Mouse (Mus musculus) intestine, embryonic 16.5 days (tissue): ENCODE measurements around the gene Arhgap25. TPM values are rescaled to one million over a fixed set of nuclear protein-coding genes. Genes with fewer than 3 reads are reported as not detected.

Experiments used
- ATAC-seq: fragments of 200-750 bp; cut with Nextera tagmentation; 2 replicates; pipeline ENCODE4 v1.8.0; 2017; ENCODE audit warnings: moderate TSS enrichment, moderate library complexity
- H3K27ac ChIP-seq: fragments of 300-500 bp; sonication (generic); 2 replicates; pipeline ENCODE4 v1.5.1; 2014; ENCODE audit warnings: mild to moderate bottlenecking, low read length
- H3K27me3 ChIP-seq: fragments of 300-500 bp; sonication (generic); replicated peaks from 2 replicates; pipeline ENCODE4 v1.6.1; 2014; ENCODE audit warnings: low read length, control low read depth, mixed read lengths; ENCODE audit not compliant: control insufficient read depth, insufficient read depth
- H3K36me3 ChIP-seq: fragments of 300-500 bp; sonication (generic); 2 replicates; pipeline ENCODE4 v1.6.1; 2014; ENCODE audit warnings: low read length, control low read depth; ENCODE audit not compliant: control insufficient read depth, insufficient read depth
- H3K4me1 ChIP-seq: fragments of 300-500 bp; sonication (generic); 2 replicates; pipeline ENCODE4 v1.6.1; 2014; ENCODE audit warnings: low read length, control low read depth, mixed read lengths; ENCODE audit not compliant: control insufficient read depth, insufficient read depth
- H3K4me2 ChIP-seq: fragments of 300-500 bp; sonication (generic); 2 replicates; pipeline ENCODE4 v1.6.1; 2014; ENCODE audit warnings: low read depth, low read length, control low read depth
- H3K4me3 ChIP-seq: fragments of 300-500 bp; sonication (generic); 2 replicates; pipeline ENCODE4 v1.5.1; 2014; ENCODE audit warnings: mild to moderate bottlenecking, low read length
- H3K9ac ChIP-seq: fragments of 300-500 bp; sonication (generic); 2 replicates; pipeline ENCODE4 v1.6.1; 2014; ENCODE audit warnings: low read depth, low read length
- H3K9me3 ChIP-seq: fragments of 300-500 bp; sonication (generic); 2 replicates; pipeline ENCODE4 v1.6.1; 2016; ENCODE audit warnings: low read length, control low read depth; ENCODE audit not compliant: control insufficient read depth
- WGBS: fragments of 180-500 bp; shearing (Covaris S2); extraction: QIAGEN DNeasy Blood & Tissue Kit; methylation state at CpG from one replicate; pipeline ENCODE4 v1.1.7; 2014; 5-methylcytosine and 5-hydroxymethylcytosine counted together
- polyA plus RNA-seq: library from polyadenylated mRNA; unstranded; fragments of >200 nt; fragmentation: Nextera tagmentation; extraction: Ambion mirVana; gene quantifications from 2 replicates; pipeline ENCODE4 v1.2.1, GENCODE M21; 2015

Arhgap25 gene
- polyA plus RNA-seq, 1 experiment from 2014 or later: 3.4 TPM

DNA sequence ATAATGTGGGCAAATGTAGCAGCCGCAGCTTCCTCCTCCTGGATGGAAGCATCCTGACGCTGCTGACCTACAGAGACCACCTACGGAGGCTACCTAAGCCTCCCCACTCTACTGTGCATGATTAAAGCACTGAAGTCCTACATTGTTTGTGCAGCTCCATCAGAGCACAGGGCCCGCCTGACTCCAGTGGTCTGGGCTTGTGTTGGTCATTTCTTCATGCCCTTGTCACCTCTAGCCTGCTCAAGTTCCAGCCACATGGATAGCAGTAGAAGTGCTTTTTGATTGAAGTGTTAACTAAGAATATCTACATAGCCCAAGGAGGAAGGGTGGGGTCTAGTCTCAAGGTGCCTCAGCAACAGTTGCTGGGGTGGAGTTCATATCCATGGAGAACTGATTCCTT is 31.3 kb upstream of the Arhgap25 start:
- H3K27ac ChIP-seq: no peak overlapping the region
- 89% methylated on average over 4 of the region's 4 CpGs for WGBS

DNA sequence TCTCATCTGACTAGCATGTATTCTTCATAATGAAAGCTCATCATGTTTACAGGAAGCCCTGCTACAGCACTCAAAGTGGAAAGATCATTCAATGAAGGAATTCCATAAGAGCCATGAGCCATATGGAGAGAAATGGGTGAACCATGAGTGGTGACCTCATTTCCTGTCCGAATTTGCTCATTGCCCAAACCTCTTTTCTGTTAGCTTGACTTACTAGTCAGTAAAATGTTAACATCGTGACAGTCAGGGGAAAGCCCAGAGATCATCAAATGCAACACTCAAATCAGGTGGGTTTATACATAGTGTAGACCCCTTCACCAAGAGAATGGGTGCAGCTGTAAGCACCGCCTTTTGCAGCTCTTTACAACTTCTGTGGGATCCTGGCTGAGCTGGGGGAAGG is 20.7 kb upstream of the Arhgap25 start:
- no peaks in the 10 kb centered on the region for H3K27me3 ChIP-seq
- no peak overlapping the region for H3K4me2 ChIP-seq
- H3K36me3 ChIP-seq: no peaks in the 10 kb centered on the region
- H3K9ac ChIP-seq: no peak overlapping the region
- H3K4me3 ChIP-seq: no peak overlapping the region
- ATAC-seq: no peak
- no peak overlapping the region for H3K27ac ChIP-seq
- H3K4me1 ChIP-seq: no peaks in the 10 kb centered on the region
- no peaks in the 10 kb centered on the region for H3K9me3 ChIP-seq
- 75% methylated on average over 3 of the region's 3 CpGs for WGBS

More for the DNA sequence above, 31.3 kb upstream of the Arhgap25 start:
- H3K27me3 ChIP-seq: no peaks in the 10 kb centered on the region
- no peak overlapping the region for H3K9ac ChIP-seq
- H3K9me3 ChIP-seq: no peaks in the 10 kb centered on the region
- no peak for ATAC-seq
- H3K4me2 ChIP-seq: no peak overlapping the region
- H3K36me3 ChIP-seq: no peaks in the 10 kb centered on the region
- no peak overlapping the region for H3K4me3 ChIP-seq
- peaks cover 10% of the 10 kb centered on the region for H3K4me1 ChIP-seq

DNA sequence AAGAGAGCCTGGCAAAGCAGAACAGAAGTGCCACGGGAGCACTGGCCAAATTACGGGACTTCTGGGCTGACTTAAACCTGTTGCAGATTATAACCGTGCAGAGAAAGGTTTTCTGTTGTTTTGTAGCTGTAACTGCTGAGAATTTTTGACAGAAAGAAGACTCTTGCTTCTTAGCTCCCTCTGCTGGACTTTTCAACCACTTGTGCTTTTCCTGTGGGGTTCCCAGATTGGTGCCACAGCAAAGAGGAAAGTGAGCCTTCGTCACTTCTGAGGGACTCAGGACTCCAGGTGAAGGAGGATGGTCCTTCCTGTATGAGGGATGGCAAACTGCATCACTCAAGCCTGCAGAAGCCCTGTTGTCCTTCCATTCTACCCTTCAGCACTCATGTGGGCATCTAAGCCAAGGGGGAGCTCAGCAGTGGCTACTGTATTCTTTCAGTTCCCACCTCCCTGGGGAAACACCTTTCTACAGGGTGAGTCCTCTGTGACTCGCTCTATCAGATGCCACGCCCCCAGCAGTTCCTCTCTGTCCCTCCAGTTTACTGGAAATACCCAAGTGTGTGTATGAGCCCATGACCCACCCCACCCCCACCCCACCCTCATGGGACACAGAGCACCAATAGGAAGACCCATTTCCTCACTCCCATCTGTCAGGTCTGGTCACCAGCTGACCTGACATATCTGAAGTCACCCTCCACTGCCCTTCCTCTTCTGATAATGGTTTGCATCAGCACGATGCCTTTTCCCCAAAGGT is 19.2 kb upstream of the Arhgap25 start:
- Histone ChIP-seq H3K9me3 (no peaks in the 10 kb centered on the region), H3K4me3 (no peak overlapping the region), H3K9ac (no peak overlapping the region), H3K27me3 (no peaks in the 10 kb centered on the region), H3K36me3 (no peaks in the 10 kb centered on the region), H3K27ac (no peak overlapping the region), H3K4me1 (no peaks in the 10 kb centered on the region), H3K4me2 (no peak overlapping the region)
- no peak for ATAC-seq
- WGBS: 55% methylated on average over 7 of the region's 7 CpGs

DNA sequence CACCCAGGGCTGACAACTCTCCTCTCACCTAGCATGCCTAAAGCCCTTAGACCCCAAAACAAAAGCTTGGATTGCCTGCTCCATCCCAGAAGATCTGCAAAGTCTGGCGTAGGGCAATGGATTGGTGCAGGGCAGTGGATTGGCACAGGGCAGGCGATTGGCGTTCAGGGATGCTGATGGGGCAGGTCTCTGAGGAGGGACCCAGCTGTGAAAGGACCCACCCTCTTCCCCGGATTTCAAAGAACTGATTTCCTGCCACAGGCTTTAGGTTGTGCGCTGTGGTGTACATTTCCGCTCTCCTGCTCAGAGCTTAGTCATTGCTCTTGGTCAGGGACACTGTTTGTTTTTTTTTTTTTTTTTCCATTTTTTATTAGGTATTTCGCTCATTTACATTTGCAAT is 14.8 kb upstream of the Arhgap25 start:
- 86% methylated on average over 7 of the region's 7 CpGs for WGBS
- Histone ChIP-seq H3K9me3 (no peaks in the 10 kb centered on the region), H3K27ac (no peak overlapping the region), H3K9ac (no peak overlapping the region), H3K4me1 (no peaks in the 10 kb centered on the region), H3K4me2 (no peak overlapping the region), H3K36me3 (no peaks in the 10 kb centered on the region), H3K4me3 (no peak overlapping the region), H3K27me3 (no peaks in the 10 kb centered on the region)
- no peak for ATAC-seq

DNA sequence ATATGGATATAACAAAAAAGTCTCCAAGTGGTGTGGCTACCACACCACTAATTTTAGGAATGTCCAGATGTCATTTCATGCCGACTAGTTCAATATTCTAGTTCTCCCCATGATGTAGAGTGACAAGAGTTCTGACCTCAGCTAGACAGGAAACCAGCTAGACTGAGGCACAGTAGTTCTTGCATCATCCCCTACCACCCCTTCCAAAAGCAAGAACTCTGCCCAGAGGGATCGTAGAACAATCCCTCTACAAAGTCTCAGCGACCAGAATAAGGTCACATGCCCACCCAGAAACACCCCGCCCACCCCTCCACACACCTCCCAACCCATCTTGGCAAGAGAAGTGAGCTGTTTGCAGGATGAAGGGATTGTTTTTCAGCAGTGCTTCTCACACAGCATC is 14.4 kb upstream of the Arhgap25 start:
- 83% methylated on average over 4 of the region's 4 CpGs for WGBS
- Histone ChIP-seq H3K27me3 (no peaks in the 10 kb centered on the region), H3K27ac (no peak overlapping the region), H3K4me1 (no peaks in the 10 kb centered on the region), H3K9me3 (no peaks in the 10 kb centered on the region), H3K4me2 (no peak overlapping the region), H3K36me3 (no peaks in the 10 kb centered on the region), H3K4me3 (no peak overlapping the region), H3K9ac (no peak overlapping the region)
- no peak for ATAC-seq

DNA sequence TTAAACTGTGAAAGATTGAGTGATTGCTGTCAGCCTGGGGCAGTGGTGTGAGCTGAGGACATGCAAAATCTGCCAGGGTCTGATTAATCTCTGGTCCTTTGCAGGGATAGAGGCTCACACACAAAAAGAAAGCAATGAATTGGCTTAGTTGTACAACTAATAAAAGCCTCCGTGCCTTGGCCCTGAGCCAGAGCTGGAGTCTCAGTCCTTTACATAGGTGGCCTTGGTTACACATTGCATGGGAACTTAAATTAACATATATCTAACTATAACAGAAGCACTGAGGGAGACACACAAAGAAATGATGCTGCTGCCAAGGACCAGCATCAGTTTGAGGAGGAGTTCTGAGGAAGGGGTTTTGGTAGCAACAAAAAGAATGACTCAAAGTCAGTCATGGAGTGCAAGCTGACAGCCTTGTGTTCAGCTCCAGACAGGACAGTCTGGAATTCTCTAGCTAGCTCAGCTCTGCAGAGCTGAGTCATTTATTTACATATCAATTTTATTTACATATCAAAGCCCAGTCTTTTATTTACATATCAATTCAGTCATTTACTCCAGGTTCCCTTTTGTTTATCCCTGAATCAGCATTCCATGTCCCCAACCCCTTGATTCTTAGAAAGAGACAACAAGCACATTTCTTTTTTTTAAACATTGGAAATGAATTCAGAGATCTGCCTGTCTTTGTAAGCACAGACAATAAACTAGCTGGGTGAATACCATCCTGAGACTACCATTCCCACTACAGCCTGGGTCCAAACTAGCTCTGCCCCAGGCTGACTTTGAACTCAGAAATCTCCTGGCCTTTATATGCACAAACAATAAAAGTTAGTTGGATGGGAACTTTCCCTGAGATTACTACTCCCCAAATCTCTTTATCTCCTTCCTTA is 12.5 kb upstream of the Arhgap25 start:
- WGBS: 40% methylated on average over 1 of the region's 1 CpGs
- Histone ChIP-seq H3K27me3 (no peaks in the 10 kb centered on the region), H3K36me3 (no peaks in the 10 kb centered on the region), H3K9me3 (no peaks in the 10 kb centered on the region), H3K4me2 (no peak overlapping the region), H3K27ac (no peak overlapping the region), H3K9ac (no peak overlapping the region), H3K4me3 (no peak overlapping the region), H3K4me1 (no peaks in the 10 kb centered on the region)
- no peak for ATAC-seq

DNA sequence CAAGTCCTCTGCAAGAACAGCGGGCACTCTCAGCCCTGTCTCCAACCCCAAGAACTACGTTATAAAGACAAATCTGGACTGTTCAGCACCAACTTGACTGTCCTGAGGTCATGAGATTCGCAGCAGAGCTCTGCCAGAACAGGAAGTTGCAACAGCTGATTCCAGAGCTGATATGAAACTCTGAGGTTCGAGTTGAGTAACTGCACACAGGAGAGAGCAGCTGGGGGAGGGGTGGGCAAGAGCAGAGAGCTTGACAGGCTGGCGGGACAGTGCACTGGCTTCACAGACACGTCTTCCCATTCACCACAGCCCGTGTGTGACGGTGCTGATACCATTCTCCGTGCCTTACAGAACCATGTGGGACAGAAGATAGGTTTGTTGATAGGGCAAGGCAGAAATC is 9.0 kb upstream of the Arhgap25 start:
- H3K27ac ChIP-seq: no peak overlapping the region
- WGBS: 54% methylated on average over 9 of the region's 9 CpGs
- H3K4me1 ChIP-seq: peaks cover 3% of the 10 kb centered on the region; the same call in 1 of the 2 replicates
- ATAC-seq: peak; percentile 78
- no peaks in the 10 kb centered on the region for H3K9me3 ChIP-seq
- H3K9ac ChIP-seq: no peak overlapping the region
- no peaks in the 10 kb centered on the region for H3K27me3 ChIP-seq
- no peak overlapping the region for H3K4me2 ChIP-seq
- no peak overlapping the region for H3K4me3 ChIP-seq
- H3K36me3 ChIP-seq: no peaks in the 10 kb centered on the region

DNA sequence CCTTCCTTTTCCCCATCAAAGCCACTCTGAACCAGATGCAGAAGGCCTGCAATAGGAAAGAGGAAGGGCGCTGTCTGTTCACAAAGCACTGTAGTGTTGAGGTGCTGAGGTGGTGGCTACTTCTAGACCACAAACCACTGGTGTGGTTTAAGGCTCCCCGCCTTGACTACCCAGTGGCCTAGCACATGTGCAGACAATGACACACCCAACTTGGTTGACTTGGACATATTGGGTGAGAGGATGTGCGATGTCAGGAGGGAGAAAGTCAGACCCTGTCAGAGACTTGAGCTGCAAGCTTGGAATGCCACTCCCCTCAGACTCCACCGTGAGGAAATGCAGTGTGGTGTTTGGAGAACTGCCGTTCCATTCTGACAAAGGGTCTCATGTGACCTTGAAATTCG is 8.1 kb upstream of the Arhgap25 start:
- peaks cover 3% of the 10 kb centered on the region; the same call in 1 of the 2 replicates for H3K4me1 ChIP-seq
- H3K27me3 ChIP-seq: no peaks in the 10 kb centered on the region
- no peaks in the 10 kb centered on the region for H3K36me3 ChIP-seq
- no peak for ATAC-seq
- no peak overlapping the region for H3K4me3 ChIP-seq
- H3K27ac ChIP-seq: no peak overlapping the region
- H3K9me3 ChIP-seq: no peaks in the 10 kb centered on the region
- no peak overlapping the region for H3K4me2 ChIP-seq
- WGBS: 77% methylated on average over 6 of the region's 6 CpGs
- H3K9ac ChIP-seq: no peak overlapping the region

DNA sequence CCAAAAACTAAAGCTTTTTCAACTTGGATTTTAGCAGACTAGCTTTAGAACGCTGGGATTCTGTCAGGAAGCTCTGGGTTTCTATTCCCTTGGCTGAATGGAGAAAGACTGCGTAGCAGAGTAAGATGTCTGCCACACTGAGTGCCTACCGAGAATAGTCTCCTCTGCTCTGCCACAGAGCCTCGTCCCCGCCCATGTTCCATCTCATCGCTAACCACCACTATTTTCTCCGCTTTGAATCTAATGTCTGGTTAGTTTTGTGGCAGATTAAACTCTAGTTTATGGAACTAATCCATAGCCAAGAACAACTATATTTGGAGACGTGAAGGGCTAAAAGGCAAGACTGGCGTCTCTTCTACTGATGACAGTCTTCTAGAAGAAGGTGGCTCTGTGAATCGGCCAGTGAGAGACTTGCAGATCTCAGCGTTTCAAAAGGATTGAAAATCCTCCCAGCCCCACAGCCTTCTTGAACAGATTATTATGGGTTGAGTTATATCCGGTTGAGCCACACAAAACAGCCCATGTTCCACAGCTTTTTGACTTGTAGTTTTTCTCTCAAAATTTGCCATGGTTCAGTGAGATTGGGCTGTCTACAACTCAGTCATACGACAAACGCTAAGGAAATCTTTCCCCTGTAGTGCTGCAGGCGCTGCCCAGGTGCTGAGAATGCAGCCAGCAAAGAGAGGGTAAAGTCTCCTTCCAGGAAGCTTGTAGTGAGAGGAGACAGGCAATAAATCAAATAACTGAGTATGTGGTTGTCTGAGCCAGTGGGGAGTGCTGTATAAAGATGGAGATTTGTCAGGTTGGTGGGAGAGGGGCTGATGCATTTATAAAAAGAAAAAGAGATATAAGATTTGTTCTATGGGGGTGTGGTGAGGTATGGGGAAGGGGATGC is 5.6 kb upstream of the Arhgap25 start:
- Histone ChIP-seq H3K4me3 (no peak overlapping the region), H3K4me1 (peaks cover 3% of the 10 kb centered on the region; the same call in 1 of the 2 replicates)
- peak; percentile 39; the same call in 1 of the 2 replicates for ATAC-seq

More for the DNA sequence above, 5.6 kb upstream of the Arhgap25 start:
- H3K9me3 ChIP-seq: no peaks in the 10 kb centered on the region
- no peak overlapping the region for H3K4me2 ChIP-seq
- H3K27ac ChIP-seq: no peak overlapping the region
- H3K36me3 ChIP-seq: no peaks in the 10 kb centered on the region
- 67% methylated on average over 15 of the region's 15 CpGs for WGBS
- H3K27me3 ChIP-seq: no peaks in the 10 kb centered on the region
- H3K9ac ChIP-seq: no peak overlapping the region
